Mouse (Mus musculus): ENCODE measurements around the gene Rnf217.

GRCm38 (mm10) chr10:31553302-31553701, 55.7 kb downstream of the Rnf217 start:
- TF ChIP-seq POLR2A (IDR thresholded peaks at IDR 0.05; ENCODE audit: low read depth, low read length) (no peak), CTCF (IDR thresholded peaks at IDR 0.05; ENCODE audit: extremely low read depth, insufficient read depth, insufficient read length, insufficient replicate concordance) (no peak)

Measured in spleen, adult 2 months (tissue).